Mouse (Mus musculus) intestine, embryonic 16.5 days (tissue): ENCODE measurements around the gene Toe1. TPM values are rescaled to one million over a fixed set of nuclear protein-coding genes. Genes with fewer than 3 reads are reported as not detected.
"Not testable (repeated sequence)": the region's sequence is repeated elsewhere in the genome, so short reads cannot be mapped to it uniquely, and the experiment has no call there.

Experiments
- ATAC-seq: fragments of 200-750 bp; cut with Nextera tagmentation; 2 replicates; pipeline ENCODE4 v1.8.0; 2017; ENCODE audit warnings: moderate TSS enrichment, moderate library complexity
- H3K27ac ChIP-seq: fragments of 300-500 bp; sonication (generic); 2 replicates; pipeline ENCODE4 v1.5.1; 2014; ENCODE audit warnings: mild to moderate bottlenecking, low read length
- H3K27me3 ChIP-seq: fragments of 300-500 bp; sonication (generic); replicated peaks from 2 replicates; pipeline ENCODE4 v1.6.1; 2014; ENCODE audit warnings: low read length, control low read depth, mixed read lengths; ENCODE audit not compliant: control insufficient read depth, insufficient read depth
- H3K36me3 ChIP-seq: fragments of 300-500 bp; sonication (generic); 2 replicates; pipeline ENCODE4 v1.6.1; 2014; ENCODE audit warnings: low read length, control low read depth; ENCODE audit not compliant: control insufficient read depth, insufficient read depth
- H3K4me1 ChIP-seq: fragments of 300-500 bp; sonication (generic); 2 replicates; pipeline ENCODE4 v1.6.1; 2014; ENCODE audit warnings: low read length, control low read depth, mixed read lengths; ENCODE audit not compliant: control insufficient read depth, insufficient read depth
- H3K4me2 ChIP-seq: fragments of 300-500 bp; sonication (generic); 2 replicates; pipeline ENCODE4 v1.6.1; 2014; ENCODE audit warnings: low read depth, low read length, control low read depth
- H3K4me3 ChIP-seq: fragments of 300-500 bp; sonication (generic); 2 replicates; pipeline ENCODE4 v1.5.1; 2014; ENCODE audit warnings: mild to moderate bottlenecking, low read length
- H3K9ac ChIP-seq: fragments of 300-500 bp; sonication (generic); 2 replicates; pipeline ENCODE4 v1.6.1; 2014; ENCODE audit warnings: low read depth, low read length
- H3K9me3 ChIP-seq: fragments of 300-500 bp; sonication (generic); 2 replicates; pipeline ENCODE4 v1.6.1; 2016; ENCODE audit warnings: low read length, control low read depth; ENCODE audit not compliant: control insufficient read depth
- WGBS: fragments of 180-500 bp; shearing (Covaris S2); extraction: QIAGEN DNeasy Blood & Tissue Kit; methylation state at CpG from one replicate; pipeline ENCODE4 v1.1.7; 2014; 5-methylcytosine and 5-hydroxymethylcytosine counted together
- polyA plus RNA-seq: library from polyadenylated mRNA; unstranded; fragments of >200 nt; fragmentation: Nextera tagmentation; extraction: Ambion mirVana; gene quantifications from 2 replicates; pipeline ENCODE4 v1.2.1, GENCODE M21; 2015

The Toe1 gene
- 29.7 and 31.0 TPM in 2 replicates for polyA plus RNA-seq

GRCm38 (mm10) chr4:116807197-116808129, at the start of gene Toe1, which contains the start of gene Mutyh:
Gene Toe1, minus strand, starts transcription at chr4:116807640.
Gene Mutyh, plus strand, starts transcription at chr4:116807723.
- Histone ChIP-seq H3K36me3 (peaks cover 18% of the 10 kb centered on the region), H3K4me2 (peak within 1 kb of the TSS; percentile 54), H3K9me3 (no peaks in the 10 kb centered on the region), H3K27me3 (no peaks in the 10 kb centered on the region), H3K9ac (peak within 1 kb of the TSS; percentile 89), H3K27ac (peak within 1 kb of the TSS; percentile 88), H3K4me1 (peaks cover 6% of the 10 kb centered on the region), H3K4me3 (peak within 1 kb of the TSS; percentile 81)
- WGBS, result under 1% methylated on average over 58 of the region's 58 CpGs
- ATAC-seq, result peak; percentile 99

- Histone ChIP-seq H3K4me1 (0 out of 2 replicates have a peak, but pooled peaks cover 2% of the 10 kb centered on the region), H3K9me3 (no peaks in the 10 kb centered on the region), H3K9ac (no peak overlapping the region), H3K4me3 (no peak overlapping the region), H3K27ac (no peak overlapping the region), H3K36me3 (no peaks in the 10 kb centered on the region), H3K4me2 (no peak overlapping the region), H3K27me3 (no peaks in the 10 kb centered on the region)
- WGBS, result 86% methylated on average over 10 of the region's 10 CpGs
- no peak for ATAC-seq
Observed at GRCm38 (mm10) chr4:116857203-116857602, 49.8 kb upstream of the Toe1 start.

GRCm38 (mm10) chr4:116854286-116854685, 46.8 kb upstream of the Toe1 start:
- H3K4me3 ChIP-seq, result no peak overlapping the region
- H3K27ac ChIP-seq, result no peak overlapping the region
- 0 out of 2 replicates have a peak, but pooled peaks cover 2% of the 10 kb centered on the region for H3K4me1 ChIP-seq
- H3K4me2 ChIP-seq, result no peak overlapping the region
- H3K9me3 ChIP-seq, result no peaks in the 10 kb centered on the region
- H3K27me3 ChIP-seq, result no peaks in the 10 kb centered on the region
- no peaks in the 10 kb centered on the region for H3K36me3 ChIP-seq
- ATAC-seq, result no peak
- no peak overlapping the region for H3K9ac ChIP-seq
- WGBS, result 33% methylated on average over 2 of the region's 2 CpGs

GRCm38 (mm10) chr4:116849901-116850300, 42.5 kb upstream of the Toe1 start:
- no peak overlapping the region for H3K4me2 ChIP-seq
- no peak for ATAC-seq
- H3K36me3 ChIP-seq, result no peaks in the 10 kb centered on the region
- H3K27me3 ChIP-seq, result no peaks in the 10 kb centered on the region
- no peaks in the 10 kb centered on the region for H3K9me3 ChIP-seq
- H3K4me3 ChIP-seq, result no peak overlapping the region
- no peak overlapping the region for H3K9ac ChIP-seq
- WGBS, result 79% methylated on average over 3 of the region's 3 CpGs
- no peak overlapping the region for H3K27ac ChIP-seq
- H3K4me1 ChIP-seq, result no peaks in the 10 kb centered on the region

- H3K4me1 ChIP-seq, result no peaks in the 10 kb centered on the region
- no peak overlapping the region for H3K4me3 ChIP-seq
- H3K27me3 ChIP-seq, result no peaks in the 10 kb centered on the region
- H3K9me3 ChIP-seq, result peaks cover 3% of the 10 kb centered on the region; the same call in 1 of the 2 replicates
- no peak overlapping the region for H3K9ac ChIP-seq
- WGBS, result 94% methylated on average over 3 of the region's 3 CpGs
- H3K36me3 ChIP-seq, result no peaks in the 10 kb centered on the region
- H3K27ac ChIP-seq, result no peak overlapping the region
- no peak for ATAC-seq
- H3K4me2 ChIP-seq, result no peak overlapping the region
Observed at GRCm38 (mm10) chr4:116844324-116844723, 36.9 kb upstream of the Toe1 start.

- no peaks in the 10 kb centered on the region for H3K36me3 ChIP-seq
- H3K9me3 ChIP-seq, result peaks cover 3% of the 10 kb centered on the region; the same call in 1 of the 2 replicates
- H3K27me3 ChIP-seq, result no peaks in the 10 kb centered on the region
- 0 out of 2 replicates have a peak, but pooled peaks cover 2% of the 10 kb centered on the region for H3K4me1 ChIP-seq
- no peak overlapping the region for H3K27ac ChIP-seq
- 81% methylated on average over 6 of the region's 6 CpGs for WGBS
- no peak overlapping the region for H3K4me2 ChIP-seq
- H3K4me3 ChIP-seq, result no peak overlapping the region
- H3K9ac ChIP-seq, result no peak overlapping the region
- ATAC-seq, result no peak
Observed at GRCm38 (mm10) chr4:116840841-116841240, 33.4 kb upstream of the Toe1 start.

GRCm38 (mm10) chr4:116840096-116840495, 32.7 kb upstream of the Toe1 start:
- not testable (repeated sequence) for H3K4me2 ChIP-seq, H3K36me3 ChIP-seq, H3K4me3 ChIP-seq, ATAC-seq, H3K4me1 ChIP-seq, H3K9ac ChIP-seq, H3K27ac ChIP-seq, H3K27me3 ChIP-seq, H3K9me3 ChIP-seq
- 18% methylated on average over 19 of the region's 29 CpGs for WGBS

- Histone ChIP-seq H3K4me2 (no peak overlapping the region), H3K9me3 (no peaks in the 10 kb centered on the region), H3K36me3 (no peaks in the 10 kb centered on the region), H3K4me3 (no peak overlapping the region), H3K27ac (no peak overlapping the region), H3K27me3 (no peaks in the 10 kb centered on the region), H3K9ac (no peak overlapping the region), H3K4me1 (0 out of 2 replicates have a peak, but pooled peaks cover 2% of the 10 kb centered on the region)
- 19% methylated on average over 2 of the region's 2 CpGs for WGBS
- ATAC-seq, result peak; percentile 86
Observed at GRCm38 (mm10) chr4:116838999-116839398, 31.6 kb upstream of the Toe1 start.

GRCm38 (mm10) chr4:116830070-116830368, 22.6 kb upstream of the Toe1 start:
- H3K9me3 ChIP-seq, result no peaks in the 10 kb centered on the region
- H3K4me3 ChIP-seq, result no peak overlapping the region
- 0 out of 2 replicates have a peak, but pooled peaks cover 2% of the 10 kb centered on the region for H3K4me1 ChIP-seq
- 27% methylated on average over 6 of the region's 6 CpGs for WGBS
- ATAC-seq, result no peak
- no peak overlapping the region for H3K4me2 ChIP-seq
- no peaks in the 10 kb centered on the region for H3K36me3 ChIP-seq
- H3K27me3 ChIP-seq, result no peaks in the 10 kb centered on the region
- no peak overlapping the region for H3K27ac ChIP-seq
- H3K9ac ChIP-seq, result no peak overlapping the region
